Mouse (Mus musculus): ENCODE results near the gene Sgcg. TPM values are rescaled to one million over a fixed set of nuclear protein-coding genes. Genes with fewer than 3 reads are reported as not detected.
A peak's percentile ranks its signal among the peaks of the same experiment; 100 is the strongest.

Sgcg gene
- polyA plus RNA-seq, 1 experiment, result not detected

- Histone ChIP-seq H3K9me3 (peaks cover 3% of the 10 kb centered on the region), H3K4me3 (replicated peaks) (no peak overlapping the region), H3K4me1 (peaks cover 3% of the 10 kb centered on the region; the same call in 1 of the 2 replicates), H3K27me3 (replicated peaks) (peaks cover 2% of the 10 kb centered on the region), H3K36me3 (replicated peaks; ENCODE audit: low read length) (no peaks in the 10 kb centered on the region)
- TF ChIP-seq GATA1 (IDR thresholded peaks at IDR 0.05; ENCODE audit: borderline replicate concordance, low read length) (no peak), FLI1 (IDR thresholded peaks at IDR 0.05; ENCODE audit: low read length) (no peak)
Measured at GRCm38 (mm10) chr14:61237101-61237654, 21.1 kb downstream of the Sgcg start.

DNA sequence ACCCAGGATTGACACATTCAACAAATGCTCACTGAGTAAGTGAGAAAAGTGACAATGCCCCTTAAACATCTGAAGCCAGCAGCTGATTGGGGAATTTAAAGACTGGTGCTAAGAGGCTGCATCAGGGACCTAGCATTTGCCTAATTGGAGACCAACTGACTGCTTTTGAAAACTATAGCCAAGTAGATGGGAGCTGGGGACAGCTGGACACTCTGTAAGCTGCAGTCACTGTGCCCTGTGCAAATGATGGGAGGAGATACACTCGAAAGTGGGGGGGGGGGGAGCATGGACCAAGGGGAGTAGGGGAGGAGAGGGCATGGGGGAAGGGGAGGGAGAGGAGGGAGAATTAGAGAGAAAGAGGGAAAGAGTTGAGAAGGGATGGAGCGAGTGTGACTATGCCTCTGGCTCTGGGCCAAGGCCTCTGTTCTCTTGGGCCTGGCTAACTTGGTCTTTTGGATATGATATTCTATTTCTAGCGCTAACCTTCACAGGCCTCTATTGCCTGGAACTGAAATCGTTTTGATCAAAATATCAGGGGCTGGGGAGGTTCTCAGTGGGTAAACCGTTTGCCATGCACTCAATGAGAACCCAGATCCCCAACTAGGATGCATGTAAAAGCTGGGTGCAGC is 22.3 kb downstream of the Sgcg start:
- H3K4me3 ChIP-seq (replicated peaks), result no peak overlapping the region
- peaks cover 3% of the 10 kb centered on the region; the same call in 1 of the 2 replicates for H3K4me1 ChIP-seq
- TF ChIP-seq GATA1 (IDR thresholded peaks at IDR 0.05; ENCODE audit: borderline replicate concordance, low read length) (no peak), FLI1 (IDR thresholded peaks at IDR 0.05; ENCODE audit: low read length) (no peak)
- H3K27me3 ChIP-seq (replicated peaks), result peaks cover 2% of the 10 kb centered on the region
- H3K9me3 ChIP-seq, result peaks cover 3% of the 10 kb centered on the region
- no peaks in the 10 kb centered on the region for H3K36me3 ChIP-seq (replicated peaks; ENCODE audit: low read length)

- Histone ChIP-seq H3K9me3 (peaks cover 3% of the 10 kb centered on the region), H3K4me3 (replicated peaks) (no peak overlapping the region), H3K4me1 (0 out of 2 replicates have a peak, but pooled peaks cover 4% of the 10 kb centered on the region), H3K36me3 (replicated peaks; ENCODE audit: low read length) (no peaks in the 10 kb centered on the region), H3K27me3 (replicated peaks) (no peaks in the 10 kb centered on the region)
- TF ChIP-seq FLI1 (IDR thresholded peaks at IDR 0.05; ENCODE audit: low read length), result no peak
- no peak for TF ChIP-seq GATA1 (IDR thresholded peaks at IDR 0.05; ENCODE audit: borderline replicate concordance, low read length)
Measured at GRCm38 (mm10) chr14:61232016-61232568, 26.2 kb downstream of the Sgcg start.

- H3K4me1 ChIP-seq, result 0 out of 2 replicates have a peak, but pooled peaks cover 4% of the 10 kb centered on the region
- TF ChIP-seq GATA1 (IDR thresholded peaks at IDR 0.05; ENCODE audit: borderline replicate concordance, low read length), result no peak
- H3K36me3 ChIP-seq (replicated peaks; ENCODE audit: low read length), result no peaks in the 10 kb centered on the region
- peaks cover 10% of the 10 kb centered on the region for H3K9me3 ChIP-seq
- no peaks in the 10 kb centered on the region for H3K27me3 ChIP-seq (replicated peaks)
- no peak overlapping the region for H3K4me3 ChIP-seq (replicated peaks)
Measured at GRCm38 (mm10) chr14:61230179-61230578, 28.1 kb downstream of the Sgcg start.

DNA sequence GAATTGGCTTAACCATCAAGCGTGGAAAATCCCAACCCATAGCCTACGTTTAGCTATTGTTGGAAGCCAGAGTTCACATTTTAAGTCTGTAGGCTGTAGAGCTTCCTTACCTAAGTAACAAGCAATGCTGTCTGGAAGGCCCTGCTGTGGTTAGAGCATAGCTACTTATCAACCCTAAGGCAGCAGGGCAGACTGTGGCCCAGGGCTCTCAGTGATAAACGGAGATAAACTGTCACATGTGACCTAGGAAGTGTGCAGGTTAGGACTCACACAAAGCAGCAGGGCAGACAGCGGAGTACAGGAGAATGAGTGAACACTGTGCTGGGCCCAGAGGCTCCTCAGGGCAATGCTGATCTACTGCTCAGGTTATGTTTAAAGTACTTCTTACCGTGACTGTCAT is 28.5 kb downstream of the Sgcg start:
- H3K9me3 ChIP-seq, result peaks cover 10% of the 10 kb centered on the region
- H3K36me3 ChIP-seq (replicated peaks; ENCODE audit: low read length), result no peaks in the 10 kb centered on the region
- 0 out of 2 replicates have a peak, but pooled peaks cover 4% of the 10 kb centered on the region for H3K4me1 ChIP-seq
- H3K4me3 ChIP-seq (replicated peaks), result no peak overlapping the region
- TF ChIP-seq FLI1 (IDR thresholded peaks at IDR 0.05; ENCODE audit: low read length) (no peak), GATA1 (IDR thresholded peaks at IDR 0.05; ENCODE audit: borderline replicate concordance, low read length) (no peak)
- no peaks in the 10 kb centered on the region for H3K27me3 ChIP-seq (replicated peaks)

DNA sequence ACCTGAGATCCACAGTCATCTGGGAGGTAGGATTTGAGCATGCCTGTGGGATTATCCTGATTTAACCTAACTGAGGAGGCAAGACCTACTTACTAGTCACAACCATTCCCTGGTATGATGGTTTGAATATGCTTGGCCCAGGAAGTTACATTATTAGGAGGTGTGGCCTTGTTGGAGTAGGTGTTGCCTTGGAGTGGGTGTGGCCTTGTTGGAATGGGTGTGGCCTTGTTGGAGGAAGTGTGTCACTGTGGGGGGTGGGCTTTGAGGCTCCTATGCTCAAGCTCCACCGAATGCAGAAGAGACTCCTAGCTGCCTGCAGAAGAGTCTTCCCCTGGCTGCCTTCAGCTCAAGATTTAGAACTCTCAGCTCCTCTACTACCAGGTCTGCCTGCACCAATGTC is 32.1 kb downstream of the Sgcg start:
- peaks cover 2% of the 10 kb centered on the region for H3K27me3 ChIP-seq (replicated peaks)
- H3K4me1 ChIP-seq, result 0 out of 2 replicates have a peak, but pooled peaks cover 4% of the 10 kb centered on the region
- no peak for TF ChIP-seq GATA1 (IDR thresholded peaks at IDR 0.05; ENCODE audit: borderline replicate concordance, low read length)
- TF ChIP-seq FLI1 (IDR thresholded peaks at IDR 0.05; ENCODE audit: low read length), result no peak
- peaks cover 7% of the 10 kb centered on the region; the same call in 1 of the 2 replicates for H3K9me3 ChIP-seq
- no peak overlapping the region for H3K4me3 ChIP-seq (replicated peaks)
- H3K36me3 ChIP-seq (replicated peaks; ENCODE audit: low read length), result no peaks in the 10 kb centered on the region

DNA sequence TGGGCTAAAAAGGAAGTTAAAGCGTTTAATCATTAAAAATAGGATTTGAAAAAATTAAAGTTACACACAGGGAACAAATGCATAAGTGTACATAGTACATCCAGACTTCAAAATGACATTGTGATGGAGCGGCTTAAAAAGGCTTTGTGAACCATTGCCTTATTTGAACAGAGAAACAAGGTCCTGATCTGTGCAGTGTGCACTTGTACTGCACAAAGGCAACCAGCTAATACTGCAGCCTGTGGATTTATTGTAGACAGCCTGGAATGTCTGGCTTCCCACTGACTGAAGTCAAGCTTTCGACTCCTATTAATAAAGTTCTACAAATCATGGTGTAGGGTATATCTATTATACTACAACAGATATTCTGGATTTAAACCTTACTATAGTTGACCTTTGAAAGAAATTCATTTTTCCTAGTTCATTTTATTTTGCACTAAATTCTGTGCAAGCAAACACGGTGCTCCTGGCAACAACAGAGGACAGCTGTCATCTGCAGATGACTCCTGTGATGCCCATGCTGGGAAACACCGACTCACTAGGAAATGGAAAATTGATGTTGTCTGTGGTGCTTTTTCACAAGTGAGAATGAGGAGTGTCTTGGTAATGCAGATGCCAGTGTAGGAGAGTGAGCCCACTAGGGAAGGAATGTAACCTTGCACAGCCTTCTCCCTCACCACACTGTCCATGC is 33.8 kb downstream of the Sgcg start:
- no peaks in the 10 kb centered on the region for H3K36me3 ChIP-seq (replicated peaks; ENCODE audit: low read length)
- TF ChIP-seq GATA1 (IDR thresholded peaks at IDR 0.05; ENCODE audit: borderline replicate concordance, low read length) (no peak), FLI1 (IDR thresholded peaks at IDR 0.05; ENCODE audit: low read length) (no peak)

GRCm38 (mm10) chr14:61223740-61224139 is 34.5 kb downstream of the Sgcg start:
- TF ChIP-seq GATA1 (IDR thresholded peaks at IDR 0.05; ENCODE audit: borderline replicate concordance, low read length) (no peak), FLI1 (IDR thresholded peaks at IDR 0.05; ENCODE audit: low read length) (no peak)
- H3K36me3 ChIP-seq (replicated peaks; ENCODE audit: low read length), result no peaks in the 10 kb centered on the region
- H3K9me3 ChIP-seq, result peaks cover 16% of the 10 kb centered on the region; the same call in 1 of the 2 replicates
- peaks cover 3% of the 10 kb centered on the region for H3K27me3 ChIP-seq (replicated peaks)
- H3K4me3 ChIP-seq (replicated peaks), result no peak overlapping the region
- no peaks in the 10 kb centered on the region for H3K4me1 ChIP-seq

More for the DNA sequence above, 33.8 kb downstream of the Sgcg start:
- H3K4me3 ChIP-seq (replicated peaks), result peak overlapping the region; percentile 31
- H3K27me3 ChIP-seq (replicated peaks), result peaks cover 3% of the 10 kb centered on the region
- H3K4me1 ChIP-seq, result no peaks in the 10 kb centered on the region
- peaks cover 10% of the 10 kb centered on the region; the same call in 1 of the 2 replicates for H3K9me3 ChIP-seq

DNA sequence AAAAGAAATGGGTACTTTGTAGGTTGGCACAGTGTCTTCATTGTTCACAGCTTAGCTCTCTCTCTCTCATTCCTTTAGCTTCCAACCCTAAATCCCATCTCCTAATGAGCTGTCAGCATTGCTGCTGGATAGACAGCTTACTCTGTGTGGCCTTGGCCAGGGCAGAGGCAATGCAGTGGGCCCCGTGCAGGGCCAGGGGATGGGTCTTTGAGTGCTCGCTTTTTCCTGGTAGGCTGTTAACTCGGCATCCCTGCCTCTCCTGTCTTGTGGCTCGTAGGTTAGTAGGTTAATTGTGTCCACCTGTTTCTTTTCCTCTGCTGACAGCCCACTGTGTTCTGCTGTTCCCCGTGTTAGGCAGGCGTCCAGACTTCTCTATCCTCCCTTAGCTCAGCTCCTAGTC is 35.8 kb downstream of the Sgcg start:
- H3K9me3 ChIP-seq, result peaks cover 19% of the 10 kb centered on the region; the same call in 1 of the 2 replicates
- TF ChIP-seq FLI1 (IDR thresholded peaks at IDR 0.05; ENCODE audit: low read length), result no peak
- TF ChIP-seq GATA1 (IDR thresholded peaks at IDR 0.05; ENCODE audit: borderline replicate concordance, low read length), result no peak
- H3K4me1 ChIP-seq, result no peaks in the 10 kb centered on the region
- no peak overlapping the region for H3K4me3 ChIP-seq (replicated peaks)
- H3K27me3 ChIP-seq (replicated peaks), result peaks cover 3% of the 10 kb centered on the region
- no peaks in the 10 kb centered on the region for H3K36me3 ChIP-seq (replicated peaks; ENCODE audit: low read length)

All from megakaryocyte, embryonic 14.5 days (primary cell).